Comparison of ENCODE assay signal across 26 mouse cellular contexts in genomic region chr12:3755522-3755921, GRCm38 (mm10).
"Had no signal": no experiment of that assay in that cellular context is flagged by ENCODE, and none has a peak within 500 bp of the region (broad histone marks: within the 10 kb centered on the region; RNA-seq: fewer than 3 reads in every experiment).

No protein-coding gene starts in this region.

- H3K36me3 ChIP-seq: heart, embryonic 15.5 days had no signal

- H3K9ac ChIP-seq: heart, embryonic 13.5 days; heart, embryonic 15.5 days; hindbrain, embryonic 12.5 days; hindbrain, embryonic 14.5 days; intestine, embryonic 15.5 days; limb, embryonic 13.5 days; limb, embryonic 15.5 days; liver, embryonic 12.5 days; liver, embryonic 14.5 days had no signal

- ATAC-seq: hindbrain, embryonic 16.5 days; intestine, embryonic 15.5 days; intestine, postnatal 0 days; liver, embryonic 12.5 days had no signal

- H3K4me2 ChIP-seq: heart, embryonic 11.5 days; heart, embryonic 13.5 days; heart, embryonic 15.5 days; hindbrain, embryonic 12.5 days; hindbrain, embryonic 14.5 days; intestine, embryonic 15.5 days; limb, embryonic 13.5 days; limb, embryonic 15.5 days; liver, embryonic 12.5 days had no signal

- H3K4me1 ChIP-seq: heart, embryonic 15.5 days; hindbrain, embryonic 10.5 days; hindbrain, embryonic 12.5 days; limb, embryonic 13.5 days had no signal

- DNase-seq: gastrocnemius, postnatal 14 days; gastrocnemius, postnatal 36 days; heart, adult 11 months; heart, adult 2 months; heart, postnatal 4 days; kidney, adult 18-20 months; kidney, adult 8-10 months; kidney, postnatal 10 days; kidney, postnatal 25 days; kidney, postnatal 4 days; left cerebral cortex, postnatal 4 days had no signal

- H3K27ac ChIP-seq: heart, adult 2 months; heart, embryonic 13.5 days; heart, embryonic 15.5 days; hindbrain, embryonic 10.5 days; hindbrain, embryonic 12.5 days; hindbrain, embryonic 14.5 days; intestine, embryonic 15.5 days; layer of hippocampus, adult 2 months; left cerebral cortex, adult 2 months; limb, embryonic 13.5 days; limb, embryonic 15.5 days; liver, embryonic 12.5 days; liver, embryonic 14.5 days had no signal

- H3K27me3 ChIP-seq: heart, embryonic 13.5 days; heart, embryonic 15.5 days; hindbrain, embryonic 12.5 days; intestine, embryonic 15.5 days; limb, embryonic 13.5 days; limb, embryonic 15.5 days; liver, embryonic 12.5 days had no signal

- H3K4me3 ChIP-seq: heart, adult 2 months; heart, embryonic 13.5 days; heart, embryonic 15.5 days; hindbrain, embryonic 10.5 days; hindbrain, embryonic 12.5 days; intestine, embryonic 15.5 days; layer of hippocampus, adult 2 months; left cerebral cortex, adult 2 months; limb, embryonic 13.5 days; limb, embryonic 15.5 days; liver, embryonic 12.5 days had no signal

- H3K9me3 ChIP-seq: heart, embryonic 13.5 days; heart, embryonic 15.5 days; hindbrain, embryonic 10.5 days; hindbrain, embryonic 12.5 days; intestine, embryonic 15.5 days; limb, embryonic 13.5 days; limb, embryonic 15.5 days; liver, embryonic 12.5 days had no signal
